In genomic region chr2:57108349-57108930, GRCm38 (mm10) we compare ENCODE assay signal across 23 mouse cellular contexts. TPM values are rescaled to one million over a fixed set of nuclear protein-coding genes. Genes with fewer than 3 reads are reported as not detected.
DNase-seq lines count a peak whose midpoint lies in the region; ATAC-seq and TF ChIP-seq lines count a peak whose summit lies in the region.
"Had no signal": no experiment of that assay in that cellular context is flagged by ENCODE, and none has a peak within 500 bp of the region (broad histone marks: within the 10 kb centered on the region; RNA-seq: fewer than 3 reads in every experiment).

No protein-coding gene starts in this region.

- H3K4me3 ChIP-seq in heart, embryonic 10.5 days, result no peak overlapping the region
- no peak overlapping the region for H3K4me3 ChIP-seq in midbrain, embryonic 11.5 days (ENCODE audit: low read depth, low read length)
- H3K4me3 ChIP-seq in midbrain, embryonic 16.5 days (ENCODE audit: low read depth, low read length), result no peak overlapping the region
- peak overlapping the region; percentile 17 for H3K4me3 ChIP-seq in midbrain, embryonic 13.5 days (replicated peaks)
- no peak overlapping the region for H3K4me3 ChIP-seq in layer of hippocampus, adult 2 months
- H3K4me3 ChIP-seq: embryonic facial prominence, embryonic 13.5 days; forebrain, embryonic 12.5 days; hindbrain, embryonic 12.5 days had no signal

- H3K4me1 ChIP-seq in heart, embryonic 10.5 days, result peaks cover 7% of the 10 kb centered on the region; the same call in 1 of the 2 replicates
- H3K4me1 ChIP-seq in midbrain, embryonic 11.5 days (ENCODE audit: control insufficient read depth, insufficient read depth, low read length), result peaks cover 18% of the 10 kb centered on the region
- H3K4me1 ChIP-seq in midbrain, embryonic 16.5 days (ENCODE audit: control insufficient read depth, insufficient read depth, low read length), result peaks cover 4% of the 10 kb centered on the region; the same call in 1 of the 2 replicates
- peaks cover 46% of the 10 kb centered on the region for H3K4me1 ChIP-seq in midbrain, embryonic 13.5 days (replicated peaks)

- H3K27ac ChIP-seq in heart, embryonic 10.5 days, result no peak overlapping the region
- no peak overlapping the region for H3K27ac ChIP-seq in midbrain, embryonic 11.5 days (ENCODE audit: low read depth, low read length)
- no peak overlapping the region for H3K27ac ChIP-seq in midbrain, embryonic 16.5 days (ENCODE audit: low read length)
- H3K27ac ChIP-seq in midbrain, embryonic 13.5 days, result peak overlapping the region; percentile 35; the same call in 1 of the 2 replicates
- H3K27ac ChIP-seq in layer of hippocampus, adult 2 months, result no peak overlapping the region
- H3K27ac ChIP-seq: embryonic facial prominence, embryonic 13.5 days; forebrain, embryonic 12.5 days; hindbrain, embryonic 12.5 days had no signal

- no peak for ATAC-seq in midbrain, embryonic 11.5 days (ENCODE audit: low FRiP score)
- ATAC-seq in midbrain, embryonic 16.5 days, result no peak
- ATAC-seq in granulocyte monocyte progenitor cell, adult 5-6 weeks (replicated peaks; ENCODE audit: poor library complexity, severe bottlenecking), result peak; percentile 54
- ATAC-seq in midbrain, embryonic 13.5 days, result no peak
- ATAC-seq: activated CD4-positive, CD25-positive, alpha-beta regulatory T cell, adult 4 months; forebrain, embryonic 16.5 days; inflammation-experienced regulatory T-cells, adult 6 months; Patski had no signal

- 10% methylated on average over 7 of the region's 7 CpGs for WGBS in heart, embryonic 10.5 days
- WGBS in midbrain, embryonic 11.5 days, result 9% methylated on average over 7 of the region's 7 CpGs
- WGBS in midbrain, embryonic 16.5 days, result 21% methylated on average over 7 of the region's 7 CpGs
- 14% methylated on average over 7 of the region's 7 CpGs for WGBS in midbrain, embryonic 13.5 days

- TF ChIP-seq CTCF in layer of hippocampus, adult 2 months (conservative IDR thresholded peaks at IDR 0.05), result no peak

- peak; percentile 57 for DNase-seq in heart, embryonic 10.5 days (ENCODE audit: low spot score)
- DNase-seq in heart, adult 8-10 months (ENCODE audit: low spot score), result no peak
- peak; percentile 92 for DNase-seq in midbrain, embryonic 11.5 days (ENCODE audit: low spot score, missing footprints)
- DNase-seq in left cerebral cortex, postnatal 4 days, result no peak
- no peak for DNase-seq in layer of hippocampus, adult 2 months (ENCODE audit: low spot score in 2 of 2)
- DNase-seq: adrenal gland, postnatal 14 days; cerebellum, adult 11-12 months; cerebellum, adult 9-10 months; cerebellum, postnatal 25 days; gastrocnemius, postnatal 14 days; heart, postnatal 10 days; heart, postnatal 4 days had no signal

- peaks cover 100% of the 10 kb centered on the region for H3K27me3 ChIP-seq in heart, embryonic 10.5 days (ENCODE audit: insufficient read depth, poor library complexity, severe bottlenecking)
- peaks cover 88% of the 10 kb centered on the region for H3K27me3 ChIP-seq in midbrain, embryonic 11.5 days (ENCODE audit: control insufficient read depth, insufficient read depth, low read length)
- H3K27me3 ChIP-seq in midbrain, embryonic 16.5 days (ENCODE audit: control insufficient read depth, insufficient read depth, low read depth, low read length), result peaks cover 47% of the 10 kb centered on the region
- H3K27me3 ChIP-seq in midbrain, embryonic 13.5 days, result peaks cover 92% of the 10 kb centered on the region
- H3K27me3 ChIP-seq: CH12.LX, Patski had no signal

- H3K9me3 ChIP-seq in heart, embryonic 10.5 days, result no peaks in the 10 kb centered on the region
- H3K9me3 ChIP-seq in midbrain, embryonic 11.5 days (ENCODE audit: control insufficient read depth, low read length), result no peaks in the 10 kb centered on the region
- no peaks in the 10 kb centered on the region; the same call in 1 of the 2 replicates for H3K9me3 ChIP-seq in midbrain, embryonic 16.5 days (replicated peaks; ENCODE audit: control insufficient read depth, low read length, poor library complexity, severe bottlenecking)
- no peaks in the 10 kb centered on the region for H3K9me3 ChIP-seq in midbrain, embryonic 13.5 days
- H3K9me3 ChIP-seq: embryonic facial prominence, embryonic 13.5 days had no signal

- no peaks in the 10 kb centered on the region for H3K36me3 ChIP-seq in heart, embryonic 10.5 days
- H3K36me3 ChIP-seq in midbrain, embryonic 11.5 days (ENCODE audit: control insufficient read depth, insufficient read depth, low read length), result no peaks in the 10 kb centered on the region
- H3K36me3 ChIP-seq in midbrain, embryonic 16.5 days (ENCODE audit: control insufficient read depth, insufficient read depth, low read length), result no peaks in the 10 kb centered on the region
- H3K36me3 ChIP-seq in midbrain, embryonic 13.5 days, result no peaks in the 10 kb centered on the region
- H3K36me3 ChIP-seq: embryonic facial prominence, embryonic 13.5 days; forebrain, embryonic 12.5 days; hindbrain, embryonic 12.5 days had no signal

- intact Hi-C loops in left cerebral cortex, postnatal 4 days (cut with DNase I), result no loop called here

- no peak overlapping the region for H3K4me2 ChIP-seq in midbrain, embryonic 11.5 days
- no peak overlapping the region for H3K4me2 ChIP-seq in midbrain, embryonic 16.5 days (ENCODE audit: low read length)
- H3K4me2 ChIP-seq in midbrain, embryonic 13.5 days (replicated peaks), result peak overlapping the region; percentile 31; the same call in 1 of the 2 replicates
- H3K4me2 ChIP-seq: embryonic facial prominence, embryonic 13.5 days; forebrain, embryonic 12.5 days; hindbrain, embryonic 12.5 days had no signal

- H3K9ac ChIP-seq in midbrain, embryonic 11.5 days (ENCODE audit: low read length), result no peak overlapping the region
- no peak overlapping the region for H3K9ac ChIP-seq in midbrain, embryonic 16.5 days (ENCODE audit: low read depth, low read length)
- H3K9ac ChIP-seq in midbrain, embryonic 13.5 days (replicated peaks), result no peak overlapping the region
- H3K9ac ChIP-seq: embryonic facial prominence, embryonic 13.5 days; forebrain, embryonic 12.5 days; hindbrain, embryonic 12.5 days had no signal

RNA-seq across cellular contexts. Expression of gene Nr4a2, which starts 15.4 kb away (rescaled TPM):
- polyA plus RNA-seq in heart, embryonic 10.5 days (2016; fragmentation: Nextera tagmentation; extraction: Ambion mirVana), result 2.3 and 3.4 TPM in 2 replicates
- total RNA-seq in heart, adult 8-10 months (2022), result 1 to 10 TPM in 2 of 4 experiments, under 1 TPM in 2; 0.53 to 2.1 (median 1.2) TPM
- polyA plus RNA-seq in midbrain, embryonic 11.5 days (2014; fragmentation: Nextera tagmentation; extraction: Ambion mirVana), result 16.9 and 17.4 TPM in 2 replicates
- polyA plus RNA-seq in midbrain, embryonic 16.5 days (2015; fragmentation: Nextera tagmentation; extraction: Ambion mirVana), result 26.0 and 40.4 TPM in 2 replicates
- total RNA-seq in granulocyte monocyte progenitor cell, adult 5-6 weeks (2014; fragmentation: Nextera tagmentation), result 4.5 and 4.9 TPM in 2 replicates
- total RNA-seq in granulocyte monocyte progenitor cell, adult 5-6 weeks (2017), result 1.3 and 2.1 TPM in 2 replicates
- 39.8 and 49.1 TPM in 2 replicates for polyA plus RNA-seq in midbrain, embryonic 13.5 days (2015; fragmentation: Nextera tagmentation; extraction: Ambion mirVana)
- total RNA-seq in left cerebral cortex, postnatal 4 days (2021), result 10 to 100 TPM; 78.0 to 87.9 TPM
- total RNA-seq in layer of hippocampus, adult 2 months (2021), result 10 to 100 TPM; 52.5 to 55.0 TPM

Comparison
In these comparisons a context has a peak if more than half of its experiments do, and no peak if none do; other contexts are left out.
1. DNase-seq: peak in heart, embryonic 10.5 days (single experiment) and midbrain, embryonic 11.5 days (single experiment); none in heart, adult 8-10 months (single experiment), left cerebral cortex, postnatal 4 days (single experiment) and layer of hippocampus, adult 2 months (0 of 2).
2. RNA of gene Nr4a2, which starts 15.4 kb away (total RNA-seq): 78.0 to 87.9 TPM in left cerebral cortex, postnatal 4 days and 52.5 to 55.0 TPM in layer of hippocampus, adult 2 months; 1.3 to 4.9 TPM in granulocyte monocyte progenitor cell, adult 5-6 weeks and 0.53 to 2.1 TPM in heart, adult 8-10 months; every median in the first group is over 4 times any median in the second.